Mouse (Mus musculus): Measurements from ENCODE around the gene Lrrtm4.

Gene Lrrtm4

DNA sequence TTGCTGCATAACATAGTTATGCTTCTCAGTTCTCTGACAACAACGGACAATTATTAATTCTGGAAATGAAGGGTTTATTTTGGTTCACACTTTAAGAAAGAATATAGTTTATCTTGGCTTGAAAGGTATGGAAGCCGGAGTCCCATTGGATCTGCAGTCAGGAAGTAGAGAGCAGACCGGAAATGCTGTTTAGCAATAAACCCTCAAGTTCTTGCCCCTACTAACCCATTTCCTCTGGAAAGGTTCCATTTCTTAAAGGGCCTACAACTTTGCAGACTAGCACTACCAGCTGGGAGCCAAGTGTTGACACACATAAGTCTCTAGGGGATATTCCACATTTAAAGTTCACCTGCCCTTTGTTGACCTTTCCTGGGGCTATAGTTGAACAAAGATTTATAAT, 309.7 kb downstream of the Lrrtm4 start:
- no peak for DNase-seq (ENCODE audit: low spot score in 2 of 2)

DNA sequence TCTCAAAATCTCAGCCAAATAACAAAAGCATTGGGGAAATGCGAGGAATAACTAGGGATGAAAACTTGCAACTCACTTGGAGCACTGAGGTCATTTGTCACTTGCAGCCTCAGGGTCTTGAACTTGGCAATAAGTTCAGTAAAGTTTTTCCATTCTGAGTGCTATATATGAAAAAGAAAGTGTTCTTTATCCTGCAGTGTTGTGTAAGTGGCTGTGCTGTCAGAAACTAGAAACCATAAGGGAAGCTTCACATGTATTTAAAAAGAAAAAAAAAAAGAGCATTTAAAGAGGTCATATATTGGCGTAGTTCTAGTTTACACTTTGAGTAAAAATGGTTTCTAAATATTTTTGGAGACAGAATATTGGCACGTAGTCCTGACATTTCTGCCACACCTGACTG, 313.1 kb downstream of the Lrrtm4 start:
- DNase-seq (ENCODE audit: low spot score in 2 of 2): no peak

DNA sequence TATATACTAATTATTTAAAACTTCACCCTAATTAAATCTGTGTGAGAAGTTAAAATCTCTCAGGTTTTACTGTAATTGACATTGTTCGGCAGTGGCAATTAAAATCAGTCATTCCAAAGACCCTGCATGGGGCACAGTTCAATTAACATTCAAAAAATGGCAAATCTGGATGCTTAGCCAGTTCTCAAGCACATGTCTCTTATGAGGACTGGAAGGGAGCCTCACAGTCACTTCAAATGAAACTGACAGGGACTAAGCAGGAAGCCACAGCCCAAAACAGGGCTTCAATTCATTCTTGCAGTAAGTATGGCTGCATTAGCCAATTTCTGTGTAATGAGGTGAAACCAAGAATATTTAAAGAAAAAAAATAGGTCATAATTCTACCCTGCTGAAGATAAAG, 333.6 kb downstream of the Lrrtm4 start:
- DNase-seq (ENCODE audit: low spot score in 2 of 2): no peak

DNA sequence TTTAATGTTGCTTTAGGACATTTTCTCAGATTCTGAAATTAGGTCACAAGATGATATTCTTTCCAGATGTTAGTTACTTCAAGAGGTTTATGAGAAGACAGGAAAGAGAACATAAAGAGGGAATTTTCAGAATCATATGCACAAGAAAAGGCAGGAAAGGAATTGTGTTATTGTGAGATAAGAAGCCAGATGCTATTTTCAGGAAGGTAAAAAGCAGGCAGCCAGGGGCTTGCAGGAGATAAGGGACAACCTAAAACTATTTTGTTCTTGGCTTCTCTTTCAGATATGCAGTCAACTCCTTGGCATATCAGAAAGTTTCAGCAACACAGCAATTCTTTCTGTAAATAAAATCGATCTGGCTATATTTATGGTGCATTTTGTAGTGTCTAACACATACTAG, 338.4 kb downstream of the Lrrtm4 start:
- no peak for DNase-seq (ENCODE audit: low spot score in 2 of 2)

DNA sequence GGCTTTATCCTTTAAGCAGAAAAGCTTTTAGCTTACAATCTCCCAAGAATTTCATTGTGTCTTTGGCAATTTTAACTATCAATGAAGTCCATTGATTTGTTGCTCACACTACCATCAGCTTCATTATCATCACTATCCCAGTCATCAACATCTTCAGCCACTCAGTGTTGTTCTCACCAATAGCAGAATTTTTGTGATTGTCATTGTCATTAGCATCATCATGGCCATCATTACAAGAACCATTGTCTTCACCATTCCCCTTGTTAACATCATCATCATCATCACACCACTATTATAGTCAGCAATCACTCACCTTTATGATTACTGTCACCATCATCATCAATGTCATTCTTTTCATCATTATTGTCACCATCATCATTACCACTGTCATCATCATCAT, 344.9 kb downstream of the Lrrtm4 start:
- no peak for DNase-seq (ENCODE audit: low spot score in 2 of 2)

DNA sequence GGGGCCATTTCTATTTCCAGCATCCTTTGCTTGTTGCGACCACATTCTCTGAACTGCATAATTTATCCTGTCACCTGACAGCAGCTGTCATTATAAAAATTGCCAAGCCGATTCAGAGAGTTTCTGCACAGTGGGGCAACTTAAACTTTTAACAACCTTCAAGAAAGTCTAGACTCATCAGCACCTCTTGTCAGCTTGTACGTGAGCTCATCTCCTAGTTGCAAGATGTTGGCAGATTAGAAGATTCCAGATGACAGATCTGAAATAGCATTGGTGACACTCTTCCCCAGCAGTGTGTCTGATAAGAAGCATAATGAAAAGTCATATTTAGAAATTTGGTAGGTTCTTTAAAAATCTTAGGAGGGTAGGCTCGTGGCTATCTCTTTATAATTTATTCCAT, 347.9 kb downstream of the Lrrtm4 start:
- no peak for DNase-seq (ENCODE audit: low spot score in 2 of 2)

DNA sequence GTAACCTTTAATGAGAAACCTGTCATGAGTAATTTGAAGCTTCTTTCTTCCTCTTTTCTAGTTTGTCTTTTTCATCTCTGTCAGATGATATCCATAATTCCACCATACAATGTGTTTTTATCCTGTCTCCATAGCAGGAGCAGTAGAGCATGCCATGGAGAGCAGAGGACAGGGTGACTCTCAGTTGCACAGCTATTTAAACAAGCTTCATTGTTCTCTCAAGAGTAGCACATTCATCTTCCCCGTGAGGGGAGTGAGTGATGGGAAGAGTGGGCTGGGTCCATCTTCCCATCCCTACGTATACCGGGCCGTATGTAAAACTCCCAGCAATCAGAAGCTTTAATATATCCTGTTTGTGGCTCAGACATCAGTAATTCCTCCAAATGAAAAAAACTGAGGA, 370.9 kb downstream of the Lrrtm4 start:
- no peak for DNase-seq (ENCODE audit: low spot score in 2 of 2)

DNA sequence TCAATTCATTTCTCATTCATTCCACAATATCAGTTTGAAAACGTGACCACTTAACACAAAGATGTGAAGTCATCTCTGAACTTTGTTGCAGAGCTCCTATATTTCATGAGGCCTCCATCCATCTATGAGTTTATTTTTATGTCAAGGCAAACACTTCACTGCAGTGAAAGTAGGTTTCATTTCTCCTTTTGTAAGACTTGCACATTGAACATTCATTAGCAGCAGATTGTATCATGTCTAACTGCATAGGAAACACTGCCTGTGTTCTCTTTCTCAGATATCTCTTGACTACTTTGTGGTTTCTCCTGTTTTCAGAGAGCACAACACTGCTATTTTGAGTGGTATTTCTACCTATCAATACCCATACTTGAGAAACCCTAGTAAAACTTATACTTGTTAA, 388.1 kb downstream of the Lrrtm4 start:
- no peak for DNase-seq (ENCODE audit: low spot score in 2 of 2)

DNA sequence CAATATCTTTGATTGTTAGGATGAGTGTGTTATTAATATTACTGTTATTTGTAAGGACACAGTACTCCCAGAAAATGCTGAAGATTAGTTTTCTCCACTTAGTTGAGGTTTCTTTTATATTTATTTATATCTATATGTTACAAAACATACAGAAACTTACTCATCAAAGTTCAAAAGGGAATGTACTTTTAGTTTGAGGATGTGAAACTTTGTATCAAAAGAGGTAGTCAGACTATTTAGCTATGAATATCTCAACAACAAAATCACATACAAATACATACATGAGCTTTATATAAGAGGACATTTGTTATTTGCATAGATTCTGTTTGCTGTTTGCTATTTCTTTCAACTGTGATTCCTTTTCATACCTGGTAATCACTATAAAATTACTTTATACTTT, 421.5 kb downstream of the Lrrtm4 start:
- no peak for DNase-seq (ENCODE audit: low spot score in 2 of 2)

DNA sequence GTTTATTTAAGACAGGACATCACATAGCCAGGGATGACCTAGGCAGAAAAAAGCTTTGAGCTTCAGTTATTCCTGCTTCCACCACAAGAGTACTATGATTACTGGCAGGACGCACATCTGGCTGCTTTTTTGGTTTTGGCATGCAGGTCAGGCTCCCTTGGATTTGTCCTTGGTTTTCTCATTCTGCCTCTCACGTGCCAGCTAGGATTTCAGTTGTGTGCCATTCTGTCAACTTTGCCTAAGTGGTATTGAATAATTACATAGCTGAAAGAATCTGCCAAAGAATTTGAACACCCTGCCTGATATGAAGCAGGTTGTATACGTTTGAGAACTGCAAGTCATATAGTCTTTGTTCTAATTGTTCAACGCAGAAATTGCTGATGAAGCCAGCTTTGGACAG, 451.9 kb downstream of the Lrrtm4 start:
- DNase-seq (ENCODE audit: low spot score in 2 of 2): no peak

DNA sequence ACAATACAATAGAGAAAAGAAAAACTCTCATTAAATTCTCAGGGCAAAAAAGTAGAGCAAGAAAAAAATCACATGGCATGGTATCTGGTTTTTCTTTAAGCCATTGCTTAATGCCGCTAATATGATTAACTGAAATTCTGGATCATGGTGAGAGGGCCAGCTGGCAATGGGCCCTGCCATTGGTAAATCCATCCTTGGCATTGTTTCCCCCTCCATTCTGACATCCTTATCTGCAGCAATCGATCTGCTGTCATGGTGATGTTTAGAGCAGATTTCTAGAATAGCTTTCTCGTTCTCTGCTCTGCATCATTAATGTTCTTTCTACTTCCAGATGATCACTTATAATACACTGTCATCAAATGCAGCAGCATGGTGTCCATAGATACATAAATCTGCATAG, 457.5 kb downstream of the Lrrtm4 start:
- DNase-seq (ENCODE audit: low spot score in 2 of 2): no peak

DNA sequence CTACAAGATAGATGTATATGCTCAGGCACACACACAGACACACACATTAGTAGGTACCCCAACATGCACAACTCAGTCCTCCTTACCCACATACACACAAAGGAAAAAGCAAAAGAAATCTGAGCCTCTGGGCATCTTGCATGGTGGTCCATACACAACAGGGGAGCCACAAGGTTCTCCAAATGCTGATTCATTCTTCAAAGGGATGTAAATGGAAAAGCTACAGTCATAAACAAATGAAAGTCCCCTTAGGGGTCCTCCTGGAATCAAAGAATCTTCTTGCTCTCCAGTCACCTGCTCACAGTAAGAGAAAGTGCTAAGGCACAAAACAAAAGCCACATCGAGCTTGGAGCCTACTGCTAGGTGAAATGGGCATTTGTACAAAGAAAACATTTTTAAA, 526.3 kb downstream of the Lrrtm4 start:
- no peak for DNase-seq (ENCODE audit: low spot score in 2 of 2)

DNA sequence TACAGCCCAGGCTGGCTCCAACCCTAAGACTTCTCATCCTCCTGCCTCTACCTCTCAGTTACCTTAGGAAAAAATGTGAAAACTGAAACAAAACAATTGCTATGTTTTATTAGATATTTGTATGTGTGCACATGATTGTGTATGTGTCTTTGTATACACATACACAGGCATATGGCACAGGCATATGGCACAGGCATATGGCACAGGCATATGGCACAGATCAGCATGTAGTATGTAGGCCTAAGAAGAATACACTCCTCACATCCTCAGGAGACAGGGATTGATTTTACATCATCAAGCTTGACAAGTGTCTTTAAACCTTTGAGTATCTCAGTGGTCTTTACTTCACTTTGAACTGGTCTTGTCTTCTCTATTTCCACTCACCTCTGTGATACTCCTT, 531.2 kb downstream of the Lrrtm4 start:
- no peak for DNase-seq (ENCODE audit: low spot score in 2 of 2)

DNA sequence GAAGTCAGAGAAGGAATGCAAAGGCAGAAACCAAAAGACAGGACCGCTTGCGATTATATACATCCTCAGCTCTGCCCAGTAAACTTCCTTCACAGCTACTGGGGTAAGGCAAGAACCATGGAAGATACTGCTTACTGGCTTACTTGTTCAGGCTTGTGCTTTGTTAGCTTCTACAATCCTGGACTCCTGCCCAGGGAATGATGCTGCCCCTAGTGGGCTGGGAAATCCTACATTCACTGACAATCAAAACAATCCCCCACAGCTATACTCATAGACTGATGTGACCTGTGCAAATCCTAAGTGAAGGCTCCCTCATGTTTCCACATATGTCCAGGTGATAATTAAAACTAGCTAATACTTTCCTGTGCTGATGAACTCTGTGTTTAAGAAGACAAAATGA, 534.7 kb downstream of the Lrrtm4 start:
- DNase-seq (ENCODE audit: low spot score in 2 of 2): no peak

DNA sequence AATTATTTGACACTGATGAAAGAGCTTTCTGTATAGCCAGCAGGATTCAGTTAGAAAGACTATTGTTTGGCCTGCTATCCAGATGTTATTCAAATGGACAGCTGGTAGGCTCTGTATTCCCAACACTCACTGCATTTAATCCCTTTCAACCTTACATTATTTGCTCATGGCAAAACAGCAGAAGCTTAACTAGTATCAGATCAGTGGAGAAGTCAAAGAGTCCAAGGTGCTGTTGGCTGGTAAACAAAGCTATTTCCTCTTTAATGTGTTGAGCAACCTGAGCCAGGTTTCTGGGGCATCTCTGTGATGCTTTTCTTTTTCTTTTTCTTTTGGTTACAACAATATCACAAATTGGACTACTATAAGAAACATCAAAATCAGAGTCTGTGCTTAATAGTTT, 536.3 kb downstream of the Lrrtm4 start:
- no peak for DNase-seq (ENCODE audit: low spot score in 2 of 2)

DNA sequence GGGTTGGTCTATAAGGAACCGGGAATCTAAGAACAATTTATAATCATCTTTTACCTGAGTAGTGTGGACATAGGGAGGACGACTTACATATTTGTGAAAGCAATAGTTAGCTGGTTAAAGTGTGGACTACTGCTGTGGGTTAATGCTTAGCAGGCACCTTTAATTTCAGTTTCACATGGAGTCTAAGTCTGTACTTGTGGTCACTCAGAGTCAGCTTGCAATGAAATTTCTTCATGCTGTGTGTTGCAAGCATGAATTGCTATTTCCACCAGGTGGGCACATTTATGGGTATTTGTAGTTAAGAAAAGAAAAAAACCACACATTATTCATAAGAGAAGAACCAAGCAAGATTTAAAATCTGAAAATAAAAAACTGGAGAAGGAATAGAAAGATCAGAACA, 558.5 kb downstream of the Lrrtm4 start:
- no peak for DNase-seq (ENCODE audit: low spot score in 2 of 2)

DNA sequence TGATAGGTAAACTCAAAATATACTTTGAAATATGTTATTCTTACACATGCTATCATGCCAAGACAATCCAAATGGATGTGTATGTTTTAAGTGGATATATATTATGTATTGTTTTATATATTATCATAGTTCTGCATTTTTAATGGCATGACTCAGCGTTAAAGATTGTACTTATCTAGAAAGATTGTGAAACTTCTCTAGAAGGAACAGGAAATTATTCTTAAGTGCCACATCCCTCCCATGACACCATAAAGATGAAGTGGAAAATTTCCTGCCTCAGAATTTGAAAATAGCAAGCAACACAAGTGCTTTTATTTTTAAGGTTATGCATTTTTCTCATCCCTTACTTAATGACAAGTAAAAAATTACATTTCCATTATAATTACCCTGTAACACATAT, 563.5 kb downstream of the Lrrtm4 start:
- no peak for DNase-seq (ENCODE audit: low spot score in 2 of 2)

DNA sequence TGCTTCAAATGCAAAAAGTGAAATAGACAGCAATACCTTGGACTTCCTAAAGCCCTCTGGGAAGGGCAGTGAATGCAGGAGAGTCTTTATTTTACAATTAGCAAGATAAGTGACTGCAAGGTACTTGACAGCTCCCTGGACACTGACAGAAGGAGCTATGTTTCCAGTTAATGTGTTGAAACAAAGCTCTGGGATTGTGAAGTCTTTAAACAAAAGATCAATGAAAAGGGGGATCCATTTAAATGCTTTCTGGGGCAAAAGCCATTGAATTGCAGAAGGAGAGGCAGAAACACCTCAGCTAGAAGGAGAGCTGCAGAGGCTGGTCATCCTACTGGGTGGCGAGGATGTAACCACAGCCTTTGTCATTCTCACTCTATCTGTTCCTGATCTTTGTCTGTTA, 571.1 kb downstream of the Lrrtm4 start:
- DNase-seq (ENCODE audit: low spot score in 2 of 2): no peak

DNA sequence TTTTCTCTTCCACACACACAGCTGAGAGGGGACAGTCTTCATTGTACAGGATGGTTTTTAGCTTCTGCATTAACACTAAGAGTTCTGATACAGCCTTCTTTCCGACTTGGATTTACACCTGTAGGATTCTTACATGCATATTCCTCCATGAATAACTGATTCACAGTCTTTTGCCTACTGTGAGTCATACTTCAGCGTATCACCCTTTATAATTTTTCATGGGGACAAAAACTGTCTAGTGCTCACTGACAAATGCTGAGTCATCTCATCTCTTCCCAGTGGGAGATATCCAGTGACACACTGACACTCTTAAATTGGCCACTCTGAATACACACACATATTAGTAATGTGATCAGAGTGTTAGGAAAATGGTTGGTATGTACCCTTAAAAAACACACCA, 600.8 kb downstream of the Lrrtm4 start:
- no peak for DNase-seq (ENCODE audit: low spot score in 2 of 2)

DNA sequence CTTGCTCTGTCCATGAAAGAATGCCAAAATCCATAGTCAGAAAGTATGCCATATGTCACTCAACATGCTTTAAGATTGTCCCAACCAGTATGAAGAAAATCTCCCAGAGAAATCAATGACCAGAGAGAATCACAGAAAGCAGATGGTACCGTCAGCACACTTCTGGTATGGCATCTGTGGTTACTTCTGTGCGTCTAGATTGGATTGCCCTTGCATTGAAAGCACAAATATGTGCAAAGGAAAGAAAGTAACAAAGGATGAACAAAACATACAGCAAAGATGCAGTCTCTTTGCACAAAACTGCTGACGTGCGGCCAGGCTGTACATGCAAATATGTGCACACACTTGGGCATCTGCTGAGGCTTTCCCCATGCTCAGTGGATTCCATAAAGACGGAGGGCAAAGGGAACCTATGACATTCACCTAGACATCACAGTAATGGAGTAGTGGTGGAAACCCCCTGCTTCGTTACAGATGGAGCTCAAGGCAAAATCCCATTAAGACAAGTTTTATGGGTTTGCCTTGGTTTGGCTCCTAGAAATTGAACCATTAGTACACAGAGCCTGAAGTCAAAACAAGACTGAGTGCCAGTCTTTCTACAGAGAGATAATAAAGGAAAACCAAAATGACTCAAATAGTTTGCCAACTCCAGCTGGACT, 604.1 kb downstream of the Lrrtm4 start:
- DNase-seq (ENCODE audit: low spot score in 2 of 2): no peak

DNA sequence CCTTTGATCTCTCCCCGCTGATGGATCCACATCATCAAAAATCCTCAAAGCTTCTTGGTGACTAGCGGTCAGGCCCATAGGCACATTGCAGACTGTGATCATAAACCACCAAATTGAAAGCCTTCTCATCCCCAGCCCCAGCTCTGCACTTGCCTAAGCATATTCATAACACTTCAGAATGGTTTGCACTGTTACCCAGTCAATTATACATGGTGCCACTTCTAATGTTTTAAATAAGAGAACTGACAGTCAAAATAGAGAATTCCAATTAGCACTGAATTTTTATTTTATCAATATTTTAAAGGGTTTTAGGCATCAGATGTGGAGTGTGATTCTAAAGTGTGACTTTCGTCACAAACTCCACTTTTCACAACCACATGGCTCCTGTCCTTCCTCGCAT, 606.8 kb downstream of the Lrrtm4 start:
- DNase-seq (ENCODE audit: low spot score in 2 of 2): no peak

DNA sequence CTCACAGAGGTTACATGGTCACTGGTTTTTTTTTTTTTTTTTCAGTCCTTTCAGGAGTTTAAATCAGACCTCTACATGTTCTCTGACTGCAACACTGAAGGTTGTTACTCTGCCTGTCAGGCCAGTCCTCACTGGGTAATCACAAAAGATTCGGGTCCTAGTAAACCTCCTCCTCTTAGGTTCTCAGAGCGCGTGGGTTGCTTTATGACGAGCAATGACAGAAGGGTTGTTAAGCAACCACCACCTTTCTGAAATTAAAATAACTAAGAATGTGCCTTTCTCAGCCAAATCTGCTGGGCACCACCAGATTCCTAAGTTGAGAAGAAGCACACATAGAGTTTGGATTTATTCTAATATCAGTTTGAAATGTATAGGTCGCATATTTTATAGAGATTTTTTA, 644.1 kb downstream of the Lrrtm4 start:
- no peak for DNase-seq (ENCODE audit: low spot score in 2 of 2)

DNA sequence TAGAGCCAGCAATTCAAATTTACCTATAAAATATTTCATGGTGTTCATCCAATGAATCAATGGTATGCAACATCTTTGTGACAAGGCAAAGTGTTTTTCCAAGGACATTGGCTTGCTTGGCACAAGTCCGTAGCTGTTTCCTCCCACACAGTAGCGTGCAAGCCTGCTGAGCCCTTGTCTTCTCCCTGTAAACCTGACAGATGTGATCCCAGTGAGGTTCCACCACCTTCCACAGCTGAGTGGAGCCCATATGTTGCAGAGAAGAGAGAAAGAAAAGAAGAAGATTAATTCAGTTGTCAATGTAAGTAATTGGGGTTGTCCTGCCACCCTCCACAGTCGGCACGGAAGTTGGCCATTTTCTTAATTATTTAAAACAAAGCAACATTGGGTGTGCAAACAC, 645.4 kb downstream of the Lrrtm4 start:
- no peak for DNase-seq (ENCODE audit: low spot score in 2 of 2)

DNA sequence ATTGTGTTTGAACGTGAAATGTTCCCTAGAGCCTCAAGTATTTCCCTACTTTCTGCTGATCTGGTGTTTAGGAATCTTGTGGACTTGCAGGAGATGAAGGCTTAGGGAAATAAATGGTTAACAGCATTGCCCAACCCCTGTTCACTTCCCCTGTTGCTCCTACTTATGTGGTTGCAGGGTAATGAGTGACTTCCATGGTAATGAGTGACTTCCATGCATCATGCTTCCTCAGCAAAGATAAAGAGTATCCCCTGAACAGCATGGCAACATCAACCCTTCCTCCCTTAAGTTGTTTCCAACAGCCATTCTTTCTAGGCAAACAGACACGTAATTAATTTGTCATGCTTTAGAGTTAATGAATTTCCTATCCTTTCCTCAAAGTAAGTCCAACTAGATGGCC, 685.5 kb downstream of the Lrrtm4 start:
- DNase-seq (ENCODE audit: low spot score in 2 of 2): no peak

DNA sequence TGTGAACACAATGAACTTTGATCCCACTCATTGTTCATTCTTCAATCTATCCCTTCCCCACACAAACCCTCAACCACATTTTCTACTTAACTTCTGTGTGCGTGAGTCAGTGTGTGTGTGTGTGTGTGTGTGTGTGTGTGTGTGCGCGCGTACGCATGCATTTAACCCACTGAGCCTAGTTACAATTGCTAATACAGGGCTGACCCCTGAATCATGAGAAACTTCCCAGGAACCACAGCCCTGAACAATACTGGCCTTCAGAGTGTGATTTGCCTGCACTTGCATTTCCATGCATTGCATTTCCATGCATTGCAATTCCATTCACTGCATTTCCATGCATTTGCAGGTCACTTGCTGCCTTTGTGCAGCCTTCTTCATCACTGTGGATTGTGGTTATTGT, 701.8 kb downstream of the Lrrtm4 start:
- no peak for DNase-seq (ENCODE audit: low spot score in 2 of 2)

All from spleen, postnatal 14 days (tissue).